Mouse (Mus musculus) thymus, adult 2 months (tissue): ENCODE data around the gene Gm42906. TPM values are rescaled to one million over a fixed set of nuclear protein-coding genes. Genes with fewer than 3 reads are reported as not detected.

Experiments used
- DNase-seq: peaks from one replicate; pipeline ENCODE4 v3.0.0; 2021
- H3K27ac ChIP-seq: fragments of 200-500 bp; 2 replicates; pipeline ENCODE4 v1.5.1; 2012; ENCODE audit warnings: low read length, control low read depth; ENCODE audit not compliant: control insufficient read depth, insufficient read depth
- H3K27me3 ChIP-seq: fragments of 200-500 bp; 2 replicates; pipeline ENCODE4 v1.6.1; 2012; ENCODE audit warnings: mild to moderate bottlenecking, low read length, moderate library complexity, mixed read lengths; ENCODE audit not compliant: control insufficient read depth, insufficient read depth
- H3K36me3 ChIP-seq: fragments of 200-500 bp; 2 replicates; pipeline ENCODE4 v1.6.1; 2012; ENCODE audit warnings: mild to moderate bottlenecking, low read length, moderate library complexity; ENCODE audit not compliant: control insufficient read depth, insufficient read depth
- H3K4me1 ChIP-seq: fragments of 200-500 bp; replicated peaks from 2 replicates; pipeline ENCODE4 v1.6.1; 2012; ENCODE audit warnings: low read length; ENCODE audit not compliant: control insufficient read depth, insufficient read depth
- H3K4me3 ChIP-seq: fragments of 200-500 bp; 2 replicates; pipeline ENCODE4 v1.5.1; 2012; ENCODE audit warnings: mild to moderate bottlenecking, low read length, control low read depth, moderate library complexity; ENCODE audit not compliant: control insufficient read depth, insufficient read depth
- CTCF ChIP-seq: fragments of 200-500 bp; IDR thresholded peaks from 2 replicates; pipeline ENCODE4 v1.5.1; 2012; ENCODE audit warnings: mild to moderate bottlenecking, control low read depth, low read length, moderate library complexity, borderline replicate concordance; ENCODE audit not compliant: control insufficient read depth, poor library complexity, insufficient read depth; ENCODE audit errors: extremely low read depth
- POLR2A ChIP-seq: fragments of 200-500 bp; IDR thresholded peaks from 2 replicates; pipeline ENCODE4 v1.6.1; 2012; ENCODE audit warnings: mild to moderate bottlenecking, low read length, control low read depth, moderate library complexity; ENCODE audit not compliant: control insufficient read depth, poor library complexity, insufficient read depth; ENCODE audit errors: extremely low read depth
- WGBS: fragments of 180-500 bp; shearing (Covaris S2); methylation state at CpG from one replicate; pipeline ENCODE4 v1.1.7; 2018; 5-methylcytosine and 5-hydroxymethylcytosine counted together
- polyA plus RNA-seq: library from polyadenylated mRNA; depleted of rRNA; stranded (reverse); fragments of >200 nt; gene quantifications from 2 replicates; pipeline ENCODE4 v1.2.3, GENCODE M21; 2012

The Gm42906 gene
- polyA plus RNA-seq, 1 experiment, result not detected

GRCm38 (mm10) chr5:151247115-151247875 lies 180.7 kb downstream of the Gm42906 start:
- WGBS, result 9% methylated on average over 11 of the region's 11 CpGs

GRCm38 (mm10) chr5:151246287-151246686 lies 181.7 kb downstream of the Gm42906 start:
- WGBS, result 90% methylated on average over 2 of the region's 2 CpGs
- H3K36me3 ChIP-seq, result no peaks in the 10 kb centered on the region
- H3K4me3 ChIP-seq, result no peak overlapping the region
- no peaks in the 10 kb centered on the region for H3K27me3 ChIP-seq
- no peak for TF ChIP-seq POLR2A
- no peak for TF ChIP-seq CTCF
- H3K27ac ChIP-seq, result no peak overlapping the region
- H3K4me1 ChIP-seq, result peaks cover 5% of the 10 kb centered on the region; the same call in 1 of the 2 replicates
- DNase-seq, result no peak

More at GRCm38 (mm10) chr5:151247115-151247875, 180.7 kb downstream of the Gm42906 start:
- Histone ChIP-seq H3K27me3 (no peaks in the 10 kb centered on the region), H3K4me3 (no peak overlapping the region), H3K36me3 (no peaks in the 10 kb centered on the region), H3K4me1 (peaks cover 5% of the 10 kb centered on the region; the same call in 1 of the 2 replicates), H3K27ac (peak overlapping the region; percentile 74)
- peak; percentile 29 for DNase-seq
- TF ChIP-seq POLR2A (no peak), CTCF (no peak)

GRCm38 (mm10) chr5:151245571-151245970 lies 182.4 kb downstream of the Gm42906 start:
- TF ChIP-seq CTCF (no peak), POLR2A (no peak)
- Histone ChIP-seq H3K36me3 (no peaks in the 10 kb centered on the region), H3K4me1 (peaks cover 5% of the 10 kb centered on the region; the same call in 1 of the 2 replicates), H3K27ac (no peak overlapping the region), H3K4me3 (no peak overlapping the region), H3K27me3 (no peaks in the 10 kb centered on the region)
- 64% methylated on average over 5 of the region's 5 CpGs for WGBS
- no peak for DNase-seq

GRCm38 (mm10) chr5:151238730-151239129 lies 189.2 kb downstream of the Gm42906 start:
- 92% methylated on average over 9 of the region's 9 CpGs for WGBS
- H3K27ac ChIP-seq, result no peak overlapping the region
- DNase-seq, result no peak
- TF ChIP-seq POLR2A (no peak), CTCF (no peak)
- no peak overlapping the region for H3K4me3 ChIP-seq
- H3K27me3 ChIP-seq, result no peaks in the 10 kb centered on the region
- no peaks in the 10 kb centered on the region for H3K36me3 ChIP-seq
- H3K4me1 ChIP-seq, result no peaks in the 10 kb centered on the region

- Histone ChIP-seq H3K27me3 (no peaks in the 10 kb centered on the region; the same call in 1 of the 2 replicates), H3K4me1 (no peaks in the 10 kb centered on the region), H3K4me3 (no peak overlapping the region), H3K36me3 (no peaks in the 10 kb centered on the region), H3K27ac (no peak overlapping the region)
- DNase-seq, result no peak
- TF ChIP-seq POLR2A (no peak), CTCF (no peak)
- 95% methylated on average over 5 of the region's 5 CpGs for WGBS
These were observed 191.6 kb downstream of the Gm42906 start for GRCm38 (mm10) chr5:151236411-151236810.

- DNase-seq, result no peak
- no peaks in the 10 kb centered on the region for H3K36me3 ChIP-seq
- peak within 1 kb of the TSS; percentile 7 for H3K4me3 ChIP-seq
- 4% methylated on average over 49 of the region's 49 CpGs for WGBS
- H3K27me3 ChIP-seq, result no peaks in the 10 kb centered on the region; the same call in 1 of the 2 replicates
- no peaks in the 10 kb centered on the region for H3K4me1 ChIP-seq
- H3K27ac ChIP-seq, result no peak within 1 kb of the TSS
- no peak for TF ChIP-seq POLR2A
- no peak for TF ChIP-seq CTCF
These were observed 194.4 kb downstream of the Gm42906 start, which contains the start of gene Stard13 for GRCm38 (mm10) chr5:151233400-151234031. Gene Stard13 (minus strand): TSS chr5:151233836.
